Mouse (Mus musculus) kidney, adult 2 months (tissue): ENCODE results near the gene Atf7ip2.

ENCODE experiments used
- CTCF ChIP-seq: fragments of 200-500 bp; conservative IDR thresholded peaks from 2 replicates; pipeline ENCODE4 v1.5.1; 2011; ENCODE audit warnings: low read depth, mild to moderate bottlenecking, control low read depth, low read length, moderate library complexity, mixed read lengths; ENCODE audit not compliant: insufficient read depth, insufficient read length
- POLR2A ChIP-seq: fragments of 200-500 bp; IDR thresholded peaks from one replicate; pipeline ENCODE4 v1.6.1; 2011; ENCODE audit warnings: low read depth, low read length, control low read depth

DNA sequence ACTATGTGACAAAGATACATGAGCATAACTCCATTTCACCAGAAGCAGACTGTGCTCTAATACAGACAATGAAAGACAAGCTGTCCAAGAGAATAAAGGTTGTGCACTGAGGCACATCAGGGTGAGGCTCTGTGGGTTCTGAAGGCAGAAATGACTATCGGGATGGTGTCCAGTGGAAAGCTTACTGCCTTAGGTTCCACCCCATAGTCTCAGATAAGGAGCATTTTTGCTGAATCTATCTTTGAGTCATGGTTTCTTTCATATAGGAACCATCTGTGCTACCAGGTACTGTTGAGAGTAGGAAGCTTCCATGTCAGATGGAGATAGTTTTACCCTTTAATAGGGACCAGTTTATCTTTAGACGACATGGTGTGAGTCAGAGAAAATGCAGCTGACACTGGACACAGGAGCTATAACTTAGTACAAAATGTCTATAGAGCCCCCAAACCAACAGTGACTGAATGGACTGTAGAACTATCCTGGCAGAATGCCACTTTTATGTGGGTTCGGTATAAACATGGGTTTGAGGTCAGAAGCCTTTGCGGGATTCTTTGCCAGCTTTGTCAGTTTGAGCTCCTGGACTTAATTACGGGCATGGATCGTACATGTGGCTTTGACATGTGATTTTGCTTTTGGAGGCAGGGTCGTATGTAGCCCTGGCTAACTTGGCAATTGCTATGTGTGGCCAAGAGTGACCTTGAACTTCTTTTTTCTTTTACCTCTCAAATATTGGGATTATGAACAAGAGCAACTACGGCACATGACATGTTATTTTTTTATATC is 23.2 kb upstream of the Atf7ip2 start:
- TF ChIP-seq POLR2A (no peak), CTCF (no peak)
